Mouse (Mus musculus): Measurements from ENCODE around the gene Cmbl. TPM values are rescaled to one million over a fixed set of nuclear protein-coding genes. Genes with fewer than 3 reads are reported as not detected.

Gene Cmbl
- 35.7 and 47.3 TPM in 2 replicates for polyA plus RNA-seq (2012; rRNA removed)

GRCm38 (mm10) chr15:31565184-31565583, at the start of gene Cmbl:
Gene Cmbl, plus strand, starts transcription at chr15:31565389.

GRCm38 (mm10) chr15:31530659-31531445, 34.3 kb upstream of the Cmbl start, which contains the start of gene March6:
Gene March6, minus strand, starts transcription at chr15:31531053.

GRCm38 (mm10) chr15:31601646-31602374, 36.6 kb downstream of the Cmbl start, which contains the start of the genes Cct5 and Fam173b:
Gene Cct5, minus strand, starts transcription at chr15:31601804.
Gene Fam173b, plus strand, starts transcription at chr15:31601852.

Other genes starting within 250 kb of the Cmbl start
- 1.9 and 2.2 TPM in 2 replicates for gene Ankrd33b, start 197.7 kb upstream of the Cmbl start, polyA plus RNA-seq (2012; rRNA removed)
- 3.1 and 4.4 TPM in 2 replicates for gene Ropn1l, start 111.7 kb upstream of the Cmbl start, polyA plus RNA-seq (2012; rRNA removed)
- 15.5 and 16.9 TPM in 2 replicates for gene March6, start 34.3 kb upstream of the Cmbl start, polyA plus RNA-seq (2012; rRNA removed)
- gene Cct5, start 36.4 kb downstream of the Cmbl start, polyA plus RNA-seq (2012; rRNA removed), result 139 and 148 TPM in 2 replicates
- gene Fam173b, start 36.5 kb downstream of the Cmbl start, polyA plus RNA-seq (2012; rRNA removed), result 5.5 and 7.2 TPM in 2 replicates